Mouse (Mus musculus): ENCODE results near the gene Kif26b.

Gene Kif26b

DNA sequence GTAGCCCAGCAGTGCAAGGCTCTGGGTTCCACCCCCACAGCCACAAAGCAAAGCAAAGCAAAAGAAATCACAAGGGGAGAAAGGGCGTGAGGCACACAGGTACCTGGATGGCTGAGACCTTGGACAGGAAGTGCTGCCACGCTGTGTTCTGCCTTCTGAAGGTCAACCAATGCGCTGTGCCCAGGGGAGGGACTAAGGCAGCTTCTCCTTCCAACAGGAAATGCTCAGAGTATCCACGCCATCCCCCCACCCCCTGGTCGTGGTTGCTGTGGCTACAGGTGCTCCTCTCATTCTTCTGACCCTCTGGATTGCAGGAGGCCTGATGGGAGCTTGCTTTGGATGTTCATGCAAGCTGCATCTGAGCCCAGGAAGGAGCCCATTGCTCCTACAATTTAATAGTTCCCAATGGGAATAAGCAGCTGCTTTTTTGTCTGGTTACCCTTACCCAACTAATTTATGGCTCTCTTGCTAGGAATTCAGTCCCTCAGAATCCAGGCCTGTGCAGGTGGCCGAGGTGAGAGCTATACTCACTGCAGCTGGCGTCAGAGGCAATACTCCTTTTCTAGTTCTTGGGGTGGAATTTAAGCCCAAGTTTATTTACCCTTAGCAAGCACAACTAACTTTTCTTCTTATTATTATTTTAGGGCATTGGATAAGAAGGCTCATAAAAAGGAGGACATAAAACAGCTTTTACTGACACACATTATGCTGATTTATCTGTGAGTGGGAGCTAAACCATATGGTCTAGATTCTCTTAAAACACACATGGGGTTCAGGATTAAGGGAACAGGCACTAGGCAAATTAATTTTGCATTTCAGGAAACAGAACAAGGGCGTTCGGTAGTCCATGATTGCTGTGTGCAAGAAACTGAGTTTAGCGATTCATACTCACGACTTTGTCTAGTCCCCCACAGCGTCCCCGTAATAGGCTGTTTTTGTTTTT is 61.6 kb downstream of the Kif26b start:
- DNase-seq (ENCODE audit: low spot score) = no peak

DNA sequence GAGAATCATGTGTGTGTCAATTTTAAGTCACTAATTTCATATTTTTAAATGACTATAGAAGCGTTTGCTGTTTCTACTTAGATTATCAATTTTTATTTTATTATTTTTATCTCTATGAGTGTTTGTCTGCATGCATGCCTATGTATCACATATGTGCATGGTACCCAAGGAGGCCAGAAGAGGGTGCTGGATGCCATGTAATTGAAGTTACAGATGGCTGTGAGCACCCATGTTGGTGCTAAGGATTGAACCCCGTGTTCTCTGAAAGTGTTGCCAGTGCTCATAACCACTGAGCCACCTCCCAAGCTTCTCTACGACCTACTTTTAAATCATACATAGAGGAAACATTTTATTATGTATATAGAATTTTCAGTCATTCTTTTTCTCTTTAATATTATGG is 68.2 kb downstream of the Kif26b start:
- no peak for DNase-seq (ENCODE audit: low spot score)

DNA sequence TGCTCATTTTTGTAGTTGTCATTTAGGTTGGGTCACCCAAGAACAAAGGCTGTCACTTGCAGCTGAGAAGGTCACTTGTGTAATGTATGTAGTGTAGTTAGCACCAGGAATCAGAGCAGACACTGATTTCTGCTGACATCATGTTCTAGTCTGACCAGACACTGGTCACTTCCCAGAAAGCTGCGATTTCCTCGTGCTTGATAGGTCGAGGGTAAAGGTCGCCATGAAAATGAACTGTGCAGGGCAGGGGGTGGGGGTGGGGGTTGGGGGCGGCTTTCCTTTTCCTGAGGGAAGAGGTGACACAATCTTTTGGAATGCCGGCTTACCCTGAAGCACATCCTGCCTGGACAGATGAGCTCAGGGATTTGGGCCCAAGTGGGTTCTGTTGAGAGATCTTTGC is 68.8 kb downstream of the Kif26b start:
- DNase-seq (ENCODE audit: low spot score) = no peak

GRCm38 (mm10) chr1:178600851-178601569 is 72.1 kb downstream of the Kif26b start:
- peak; percentile 46 for DNase-seq (ENCODE audit: low spot score)

DNA sequence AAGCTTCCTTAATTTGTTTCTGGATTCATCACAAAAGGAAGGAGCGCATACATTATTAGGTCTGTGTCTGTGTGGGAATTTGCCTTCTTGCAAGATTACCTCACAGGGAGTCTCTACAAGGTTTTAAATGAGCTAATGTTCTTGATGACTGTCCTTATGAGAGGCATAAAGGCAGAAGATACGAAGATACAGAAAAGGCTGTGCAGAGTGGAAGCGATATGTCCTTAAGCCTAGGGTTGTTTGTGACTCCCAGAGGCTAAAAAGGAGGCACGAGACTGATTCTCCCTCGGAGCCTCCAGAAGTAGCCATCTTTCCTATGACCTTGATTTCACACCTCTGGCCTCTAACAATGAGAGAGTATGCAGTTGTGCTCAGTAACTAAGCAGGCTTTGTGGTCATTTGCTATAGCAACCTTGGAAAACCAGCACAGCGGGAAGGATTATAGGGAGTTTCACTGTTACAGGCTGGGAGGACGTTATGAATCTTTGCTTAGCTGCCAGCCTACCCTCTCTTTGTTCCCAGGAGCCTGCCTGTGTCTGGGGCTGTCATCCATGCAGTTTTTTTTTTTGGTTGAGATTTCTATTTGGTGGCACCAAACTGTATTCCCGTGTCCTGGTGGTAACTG is 80.3 kb downstream of the Kif26b start:
- no peak for DNase-seq (ENCODE audit: low spot score)

GRCm38 (mm10) chr1:178611512-178611911 is 82.6 kb downstream of the Kif26b start:
- DNase-seq (ENCODE audit: low spot score) = no peak

GRCm38 (mm10) chr1:178621301-178621700 is 92.4 kb downstream of the Kif26b start:
- DNase-seq (ENCODE audit: low spot score) = no peak

- DNase-seq (ENCODE audit: low spot score) = no peak
Observed at GRCm38 (mm10) chr1:178623889-178624288, 95.0 kb downstream of the Kif26b start.

GRCm38 (mm10) chr1:178626961-178627381 is 98.0 kb downstream of the Kif26b start:
- DNase-seq (ENCODE audit: low spot score) = no peak

- no peak for DNase-seq (ENCODE audit: low spot score)
Observed at GRCm38 (mm10) chr1:178630042-178630441, 101.1 kb downstream of the Kif26b start.

- no peak for DNase-seq (ENCODE audit: low spot score)
Observed at GRCm38 (mm10) chr1:178631863-178632262, 102.9 kb downstream of the Kif26b start.

- no peak for DNase-seq (ENCODE audit: low spot score)
Observed at GRCm38 (mm10) chr1:178634359-178635085, 105.6 kb downstream of the Kif26b start.

- no peak for DNase-seq (ENCODE audit: low spot score)
Observed at GRCm38 (mm10) chr1:178635470-178635869, 106.5 kb downstream of the Kif26b start.

- no peak for DNase-seq (ENCODE audit: low spot score)
Observed at GRCm38 (mm10) chr1:178637293-178637692, 108.4 kb downstream of the Kif26b start.

DNA sequence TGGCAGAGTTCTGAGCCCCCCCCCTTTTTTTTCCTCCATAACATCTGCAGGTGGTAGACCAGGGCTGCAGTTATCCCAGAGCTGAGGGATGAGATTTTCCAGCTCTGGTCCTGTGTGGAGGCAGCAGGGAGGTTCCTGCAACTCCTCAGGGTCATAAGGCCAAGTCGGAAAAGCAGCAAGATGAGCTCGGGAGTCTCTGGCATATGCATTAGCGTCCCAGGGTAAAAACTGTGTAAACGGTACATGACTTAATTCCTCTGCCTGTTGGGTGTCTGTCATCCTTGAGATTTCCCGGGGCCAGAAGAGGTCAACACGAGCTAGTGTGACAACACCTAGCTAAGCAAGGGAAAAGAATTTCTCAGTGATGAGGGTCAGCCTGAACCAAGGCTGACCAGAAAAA is 111.0 kb downstream of the Kif26b start:
- DNase-seq (ENCODE audit: low spot score) = no peak

- DNase-seq (ENCODE audit: low spot score) = peak; percentile 49
Observed at GRCm38 (mm10) chr1:178640719-178641455, 112.0 kb downstream of the Kif26b start.

GRCm38 (mm10) chr1:178641788-178642187 is 112.9 kb downstream of the Kif26b start:
- no peak for DNase-seq (ENCODE audit: low spot score)

DNA sequence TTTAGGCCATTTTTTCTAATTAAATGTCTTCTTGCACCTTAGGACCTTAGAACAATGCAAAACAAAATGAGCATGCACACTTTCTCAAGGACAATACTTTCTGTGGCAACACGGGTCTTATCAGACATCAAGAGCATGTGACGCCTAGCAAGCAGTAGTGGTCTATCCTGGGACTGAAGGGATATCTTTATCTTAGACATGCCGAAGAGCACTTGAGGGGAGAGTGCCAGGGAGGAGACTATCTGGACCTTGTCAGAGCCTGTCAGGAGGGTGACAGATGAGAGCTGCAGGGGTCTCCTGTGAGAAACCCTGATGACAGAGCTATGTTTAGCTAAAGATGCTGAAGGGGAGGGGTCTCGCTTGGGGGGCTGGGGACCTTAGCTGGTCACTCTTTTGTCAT is 116.0 kb downstream of the Kif26b start:
- DNase-seq (ENCODE audit: low spot score) = no peak

DNA sequence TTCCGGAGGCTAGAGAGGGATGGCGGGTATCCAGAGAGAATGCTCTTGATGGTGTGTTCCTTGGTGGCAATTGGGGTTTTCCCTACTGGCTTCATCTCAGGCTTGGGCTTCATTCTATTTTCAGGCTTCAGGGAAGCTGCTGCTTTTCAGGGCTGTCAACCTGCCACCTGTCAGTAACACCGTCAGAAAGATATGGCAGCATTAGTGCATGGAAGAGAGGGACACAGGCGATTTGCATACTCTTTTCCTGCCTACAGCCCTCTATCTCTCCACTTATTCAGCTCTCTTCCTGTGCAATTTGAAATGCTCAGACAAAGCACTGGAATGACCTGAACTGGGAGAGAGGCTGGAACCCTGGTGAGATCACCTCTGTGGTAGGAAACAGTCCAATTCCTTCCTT is 117.7 kb downstream of the Kif26b start:
- no peak for DNase-seq (ENCODE audit: low spot score)

DNA sequence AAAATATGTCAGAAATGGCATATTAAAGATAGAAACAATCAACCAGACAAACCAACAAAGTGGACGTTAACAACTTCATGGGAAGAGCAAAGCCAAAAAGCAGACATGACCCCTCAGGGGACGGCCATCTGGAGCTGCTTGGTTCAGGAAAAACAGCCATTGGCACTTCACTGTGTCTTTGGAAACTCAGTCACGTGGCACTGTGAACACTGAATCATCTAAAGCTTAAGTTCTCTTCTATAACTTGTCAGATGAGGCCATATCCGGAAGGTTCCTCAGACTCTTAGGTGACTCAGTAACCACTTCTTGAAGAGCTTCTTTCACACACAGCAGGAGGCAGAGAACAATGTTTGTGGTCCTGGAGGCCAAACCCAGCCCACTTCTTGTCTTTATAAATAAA is 126.6 kb downstream of the Kif26b start:
- DNase-seq (ENCODE audit: low spot score) = no peak

DNA sequence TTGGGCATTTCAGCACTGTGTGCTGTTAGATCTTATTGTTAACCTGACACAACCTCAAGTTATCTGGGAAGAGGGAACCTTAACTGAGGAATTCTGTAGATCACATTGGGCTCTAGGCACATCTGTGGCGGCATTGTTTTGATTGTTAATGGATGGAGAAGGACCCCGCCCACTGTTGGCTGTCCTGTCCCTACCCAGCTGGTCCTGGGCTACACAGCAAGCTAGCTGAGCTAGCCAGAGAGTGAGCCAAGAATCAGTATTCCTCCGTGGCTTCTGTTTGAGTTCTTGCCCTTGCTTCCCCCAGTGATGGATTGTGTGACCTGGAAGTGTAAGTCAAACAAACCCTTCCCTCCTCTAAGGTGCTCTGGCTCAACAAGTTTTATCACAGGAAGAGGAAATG is 132.1 kb downstream of the Kif26b start:
- no peak for DNase-seq (ENCODE audit: low spot score)

Data from testis, postnatal 10 days (tissue).